Mouse (Mus musculus): Measurements from ENCODE around the gene Asb5.

DNA sequence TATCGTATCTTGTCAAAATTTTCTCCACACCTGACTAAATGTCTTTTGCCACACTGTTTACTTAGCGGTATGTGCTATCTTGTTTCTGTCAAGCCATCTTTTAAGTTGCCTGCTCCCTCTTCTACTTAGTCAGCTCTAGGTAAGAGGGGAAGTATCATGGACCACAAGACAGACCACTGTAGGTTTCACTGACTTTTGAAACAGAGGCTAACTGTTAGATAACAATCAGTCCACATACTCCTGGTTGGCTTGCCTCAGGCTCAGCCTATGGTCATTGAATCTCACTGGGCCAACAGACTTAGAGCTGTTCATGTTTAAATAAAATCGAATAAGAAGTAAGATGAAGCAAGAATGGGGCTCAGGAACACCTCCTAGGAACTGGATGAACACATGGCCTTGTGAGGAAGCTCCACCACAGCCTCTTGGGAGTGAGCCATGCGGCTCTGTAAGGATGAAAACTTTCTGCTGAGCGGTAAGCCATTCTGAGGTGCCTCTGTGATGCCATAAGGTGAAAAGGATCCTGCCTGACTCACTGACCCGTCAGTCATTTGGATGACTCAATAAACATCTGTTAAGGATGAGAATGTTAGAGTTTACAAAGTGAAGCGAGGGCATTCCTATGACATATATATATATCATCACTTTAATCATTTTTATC, 36.4 kb downstream of the Asb5 start:
- TF ChIP-seq POLR2AphosphoS2 (IDR thresholded peaks at IDR 0.05; ENCODE audit: low read length), result no peak
- TF ChIP-seq CTCF (IDR thresholded peaks at IDR 0.05 in 2 of 3, conservative IDR thresholded peaks at IDR 0.05 in 1 of 3; ENCODE audit: control insufficient read depth in 1 of 3, insufficient read depth in 1 of 3, low read depth in 2 of 3, low read length in 3 of 3, poor library complexity in 1 of 3, severe bottlenecking in 1 of 3), result no peak
- TF ChIP-seq CHD1 (IDR thresholded peaks at IDR 0.05; ENCODE audit: low read depth, low read length), result no peak
- no peak for TF ChIP-seq POLR2A (IDR thresholded peaks at IDR 0.05; ENCODE audit: control insufficient read depth in 1 of 2, insufficient read depth in 1 of 2, low read depth in 1 of 2, low read length in 2 of 2, poor library complexity in 1 of 2)
- no peak for TF ChIP-seq EP300 (IDR thresholded peaks at IDR 0.05; ENCODE audit: low read depth in 1 of 2, low read length in 2 of 2)
